Mouse (Mus musculus) layer of hippocampus, adult 2 months (tissue): ENCODE data around the gene Ugp2. TPM values are rescaled to one million over a fixed set of nuclear protein-coding genes. Genes with fewer than 3 reads are reported as not detected.

Experiments used
- DNase-seq, 2 experiments: peaks; one replicate each; pipeline ENCODE4 v3.0.0; 2022; ENCODE audit warnings: low spot score in 2 of 2
- H3K27ac ChIP-seq: fragments of 200-600 bp; 2 replicates; pipeline ENCODE4 v1.8.1; 2022
- H3K4me3 ChIP-seq: fragments of 200-600 bp; 2 replicates; pipeline ENCODE4 v1.8.1; 2022; ENCODE audit warnings: mild to moderate bottlenecking
- CTCF ChIP-seq: fragments of 200-600 bp; conservative IDR thresholded peaks from 2 replicates; pipeline ENCODE4 v1.8.1; 2022; ENCODE audit warnings: antibody characterized with exemption, mild to moderate bottlenecking, moderate library complexity
- long read RNA-seq, 2 experiments: library from polyadenylated mRNA; stranded (forward); transcript quantifications; one replicate each; pipeline ENCODE4 v2.0.0; 2021; ENCODE audit warnings: borderline mapping rate in 2 of 2
- total RNA-seq, 2 experiments: library from RNA; stranded (reverse); gene quantifications; 2 replicates each; pipeline ENCODE4 v1.2.3; 2021

Gene Ugp2
- total RNA-seq = 10 to 100 TPM; 74.0 to 81.0 TPM
- long read RNA-seq, experiment 1, transcript Ugp2-202 (10 exons, 2,683 nt) = major isoform, 50 of 100 reads
- long read RNA-seq, experiment 1, transcript Ugp2-201 (10 exons, 2,044 nt) = minor isoform, 40 of 100 reads
- long read RNA-seq, experiment 1, partial matches to known transcripts = 4 of 100 reads
- long read RNA-seq, experiment 1, other reads (novel, unspliced or antisense) = 6 of 100 reads
- long read RNA-seq, experiment 2, transcript Ugp2-202 (10 exons, 2,683 nt) = major isoform, 66 of 126 reads
- long read RNA-seq, experiment 2, transcript Ugp2-201 (10 exons, 2,044 nt) = minor isoform, 50 of 126 reads
- long read RNA-seq, experiment 2, partial matches to known transcripts = 8 of 126 reads
- long read RNA-seq, experiment 2, other reads (novel, unspliced or antisense) = 1 of 126 reads

GRCm38 (mm10) chr11:21371122-21371806 is at the start of gene Ugp2:
Gene Ugp2, minus strand, starts transcription at chr11:21371201.
- Histone ChIP-seq H3K4me3 (peak within 1 kb of the TSS; percentile 93), H3K27ac (peak within 1 kb of the TSS; percentile 97)
- 0 out of 2 replicates have a peak, but pooled peaks have one; percentile 12 for TF ChIP-seq CTCF
- DNase-seq = peak; percentile 97 to 98

GRCm38 (mm10) chr11:21414911-21415381 is 43.9 kb upstream of the Ugp2 start:
- no peak overlapping the region for H3K27ac ChIP-seq
- no peak overlapping the region for H3K4me3 ChIP-seq
- no peak for DNase-seq
- TF ChIP-seq CTCF = no peak

- no peak for DNase-seq
- no peak overlapping the region for H3K27ac ChIP-seq
- no peak overlapping the region for H3K4me3 ChIP-seq
- no peak for TF ChIP-seq CTCF
Observed at GRCm38 (mm10) chr11:21406668-21407067, 35.7 kb upstream of the Ugp2 start.

GRCm38 (mm10) chr11:21406141-21406540 is 35.1 kb upstream of the Ugp2 start:
- Histone ChIP-seq H3K4me3 (no peak overlapping the region), H3K27ac (no peak overlapping the region)
- DNase-seq = no peak
- TF ChIP-seq CTCF = no peak

- no peak for DNase-seq
- TF ChIP-seq CTCF = no peak
- no peak overlapping the region for H3K4me3 ChIP-seq
- no peak overlapping the region for H3K27ac ChIP-seq
Observed at GRCm38 (mm10) chr11:21403877-21404276, 32.9 kb upstream of the Ugp2 start.

GRCm38 (mm10) chr11:21402481-21403254 is 31.7 kb upstream of the Ugp2 start:
- no peak overlapping the region for H3K27ac ChIP-seq
- no peak for DNase-seq
- no peak overlapping the region for H3K4me3 ChIP-seq
- no peak for TF ChIP-seq CTCF

- no peak for DNase-seq
Observed at GRCm38 (mm10) chr11:21401248-21401647, 30.2 kb upstream of the Ugp2 start.

GRCm38 (mm10) chr11:21399186-21399681 is 28.2 kb upstream of the Ugp2 start:
- no peak for TF ChIP-seq CTCF
- Histone ChIP-seq H3K27ac (no peak overlapping the region), H3K4me3 (no peak overlapping the region)
- DNase-seq = no peak

More at GRCm38 (mm10) chr11:21401248-21401647, 30.2 kb upstream of the Ugp2 start:
- H3K4me3 ChIP-seq = no peak overlapping the region
- TF ChIP-seq CTCF = no peak
- no peak overlapping the region for H3K27ac ChIP-seq

- DNase-seq = peak; percentile 7 to 21
- no peak overlapping the region for H3K4me3 ChIP-seq
- no peak for TF ChIP-seq CTCF
- H3K27ac ChIP-seq = no peak overlapping the region
Observed at GRCm38 (mm10) chr11:21398464-21398863, 27.5 kb upstream of the Ugp2 start.

GRCm38 (mm10) chr11:21386790-21387189 is 15.8 kb upstream of the Ugp2 start:
- Histone ChIP-seq H3K27ac (no peak overlapping the region), H3K4me3 (no peak overlapping the region)
- TF ChIP-seq CTCF = no peak
- DNase-seq = no peak

GRCm38 (mm10) chr11:21374096-21374495 is 3.1 kb upstream of the Ugp2 start:
- no peak overlapping the region for H3K4me3 ChIP-seq
- no peak for TF ChIP-seq CTCF
- DNase-seq = peak in 1 of 2 experiments; percentile 17
- H3K27ac ChIP-seq = peak overlapping the region; percentile 74

GRCm38 (mm10) chr11:21370399-21371121 is 441 bp downstream of the Ugp2 start:
- Histone ChIP-seq H3K27ac (peak overlapping the region; percentile 97), H3K4me3 (peak overlapping the region; percentile 93)
- DNase-seq = peak; percentile 46 to 54
- TF ChIP-seq CTCF = no peak; the same call in 1 of the 2 replicates
